Mouse (Mus musculus): ENCODE results near the gene Gm17428. TPM values are rescaled to one million over a fixed set of nuclear protein-coding genes. Genes with fewer than 3 reads are reported as not detected.

Gm17428 gene
- polyA plus RNA-seq (2015; fragmentation: Nextera tagmentation; extraction: Ambion mirVana): not detected in 2 replicates

DNA sequence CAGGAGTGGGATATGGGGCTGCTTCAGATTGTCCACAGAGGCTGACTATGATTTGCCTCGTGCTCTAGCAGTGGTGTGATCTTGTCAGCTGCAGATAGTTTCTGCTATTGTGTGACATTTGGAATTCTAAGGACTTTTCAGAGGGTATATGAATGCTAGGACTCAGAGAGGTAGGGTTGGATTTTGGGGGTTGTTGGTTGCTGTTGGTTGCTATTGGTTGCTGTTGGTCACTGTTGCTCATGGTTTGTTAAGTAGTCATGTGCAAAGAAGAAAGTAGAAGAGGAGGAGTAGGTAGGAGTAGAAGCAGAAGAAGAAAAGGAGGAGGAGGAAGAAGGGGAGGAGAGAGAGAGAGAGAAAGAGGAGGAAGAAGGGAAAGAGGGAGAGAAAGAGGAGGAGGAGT is at the start of gene Gm17428:
Gm17428 (plus strand) TSS at position 301 of the 400 bp plus-strand sequence.
- WGBS: 71% methylated on average over 1 of the region's 1 CpGs
- H3K36me3 ChIP-seq (replicated peaks): no peaks in the 10 kb centered on the region
- no peak for ATAC-seq (replicated peaks)
- no peaks in the 10 kb centered on the region for H3K9me3 ChIP-seq
- no peak within 1 kb of the TSS for H3K27ac ChIP-seq
- H3K4me2 ChIP-seq: no peak within 1 kb of the TSS
- peaks cover 13% of the 10 kb centered on the region for H3K4me1 ChIP-seq
- no peak within 1 kb of the TSS for H3K9ac ChIP-seq
- no peak within 1 kb of the TSS for H3K4me3 ChIP-seq
- H3K27me3 ChIP-seq (replicated peaks): no peaks in the 10 kb centered on the region

GRCm38 (mm10) chr14:54927296-54927695 is 49.4 kb upstream of the Gm17428 start:
- no peaks in the 10 kb centered on the region for H3K27me3 ChIP-seq (replicated peaks)
- 17% methylated on average over 7 of the region's 7 CpGs for WGBS

GRCm38 (mm10) chr14:54929801-54930200 is 46.9 kb upstream of the Gm17428 start:
- no peaks in the 10 kb centered on the region for H3K36me3 ChIP-seq (replicated peaks)
- 85% methylated on average over 5 of the region's 5 CpGs for WGBS
- no peak overlapping the region for H3K9ac ChIP-seq
- no peaks in the 10 kb centered on the region for H3K27me3 ChIP-seq (replicated peaks)
- peaks cover 30% of the 10 kb centered on the region for H3K4me1 ChIP-seq
- H3K9me3 ChIP-seq: no peaks in the 10 kb centered on the region
- H3K27ac ChIP-seq: no peak overlapping the region
- no peak for ATAC-seq (replicated peaks)
- no peak overlapping the region for H3K4me3 ChIP-seq
- H3K4me2 ChIP-seq: no peak overlapping the region

More at GRCm38 (mm10) chr14:54927296-54927695, 49.4 kb upstream of the Gm17428 start:
- peak overlapping the region; percentile 64; the same call in 1 of the 2 replicates for H3K9ac ChIP-seq
- H3K4me2 ChIP-seq: peak overlapping the region; percentile 85
- peak overlapping the region; percentile 85 for H3K27ac ChIP-seq
- peak overlapping the region; percentile 51 for H3K4me3 ChIP-seq
- H3K36me3 ChIP-seq (replicated peaks): no peaks in the 10 kb centered on the region
- H3K4me1 ChIP-seq: peaks cover 41% of the 10 kb centered on the region
- H3K9me3 ChIP-seq: no peaks in the 10 kb centered on the region
- no peak for ATAC-seq (replicated peaks)

- H3K4me2 ChIP-seq: no peak overlapping the region
- peaks cover 24% of the 10 kb centered on the region for H3K4me1 ChIP-seq
- no peaks in the 10 kb centered on the region for H3K36me3 ChIP-seq (replicated peaks)
- H3K4me3 ChIP-seq: no peak overlapping the region
- H3K9me3 ChIP-seq: no peaks in the 10 kb centered on the region
- no peak for ATAC-seq (replicated peaks)
- 20% methylated on average over 2 of the region's 2 CpGs for WGBS
- no peaks in the 10 kb centered on the region for H3K27me3 ChIP-seq (replicated peaks)
- H3K9ac ChIP-seq: no peak overlapping the region
- no peak overlapping the region for H3K27ac ChIP-seq
Observed at GRCm38 (mm10) chr14:54930431-54930830, 46.3 kb upstream of the Gm17428 start.

GRCm38 (mm10) chr14:54932645-54933150 is 44.0 kb upstream of the Gm17428 start, which contains the start of gene Il25:
Gene Il25 (plus strand): TSS chr14:54932695.
- Histone ChIP-seq H3K27ac (no peak within 1 kb of the TSS), H3K9ac (no peak within 1 kb of the TSS), H3K27me3 (replicated peaks) (no peaks in the 10 kb centered on the region), H3K4me3 (no peak within 1 kb of the TSS), H3K9me3 (no peaks in the 10 kb centered on the region), H3K4me1 (peaks cover 12% of the 10 kb centered on the region; the same call in 1 of the 2 replicates), H3K36me3 (replicated peaks) (no peaks in the 10 kb centered on the region), H3K4me2 (no peak within 1 kb of the TSS)
- ATAC-seq (replicated peaks): no peak
- 41% methylated on average over 6 of the region's 6 CpGs for WGBS

DNA sequence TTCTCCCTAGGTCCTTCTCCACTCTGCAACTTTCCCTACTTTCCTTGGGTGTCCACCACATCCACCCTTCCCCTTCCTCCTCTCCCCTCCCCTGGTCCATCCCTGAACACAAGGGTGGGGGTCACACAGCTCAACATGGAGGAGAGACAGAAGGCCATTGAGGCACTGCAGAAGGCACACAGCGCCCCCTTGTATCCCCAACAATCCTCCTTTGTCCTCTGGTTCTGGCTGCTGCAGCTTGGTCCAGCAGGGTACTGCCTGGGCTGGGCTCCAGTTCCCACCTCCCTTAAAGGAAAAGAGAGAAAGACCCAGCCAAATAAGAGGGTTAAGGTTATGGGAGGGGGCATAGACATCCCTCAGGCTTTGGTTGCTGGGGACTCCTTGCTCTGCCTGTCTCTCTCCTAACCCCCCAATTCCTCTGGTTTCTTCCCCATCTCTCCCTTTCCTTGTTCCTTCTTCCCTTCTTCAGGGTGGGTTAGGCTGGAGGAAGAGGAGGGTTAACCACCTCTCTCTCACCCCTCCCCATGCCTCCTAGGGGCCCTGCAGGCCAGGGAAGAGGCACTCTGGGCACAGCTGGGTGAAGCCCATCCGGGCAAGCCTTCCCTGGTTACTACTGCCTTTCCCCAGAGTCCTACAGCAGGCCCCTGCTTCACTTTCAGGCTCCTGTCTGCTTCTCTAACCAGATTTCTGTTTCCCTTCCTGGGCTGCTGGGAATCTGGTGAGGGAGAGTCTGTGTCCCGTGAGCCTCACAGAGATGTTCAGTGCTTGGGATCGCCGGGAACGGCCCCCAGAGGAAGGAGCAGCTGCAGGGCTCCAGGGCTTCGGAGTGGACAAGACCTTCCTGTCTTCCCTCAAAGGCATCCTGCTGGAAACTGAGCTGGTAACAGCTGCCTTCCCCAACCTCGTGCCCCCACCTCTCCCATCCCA is 40.6 kb upstream of the Gm17428 start, which contains the start of gene Cmtm5:
Cmtm5 (plus strand) TSS at position 358 of the 927 bp plus-strand sequence.
- Histone ChIP-seq H3K9ac (no peak within 1 kb of the TSS), H3K27ac (peak within 1 kb of the TSS; percentile 63), H3K4me1 (peaks cover 7% of the 10 kb centered on the region; the same call in 1 of the 2 replicates), H3K27me3 (replicated peaks) (no peaks in the 10 kb centered on the region), H3K4me2 (no peak within 1 kb of the TSS), H3K9me3 (no peaks in the 10 kb centered on the region), H3K36me3 (replicated peaks) (no peaks in the 10 kb centered on the region), H3K4me3 (no peak within 1 kb of the TSS)
- 37% methylated on average over 8 of the region's 8 CpGs for WGBS
- peak; percentile 77 for ATAC-seq (replicated peaks)

GRCm38 (mm10) chr14:54936831-54937160 is 39.9 kb upstream of the Gm17428 start:
- no peak for ATAC-seq (replicated peaks)
- Histone ChIP-seq H3K9me3 (no peaks in the 10 kb centered on the region), H3K27ac (peak overlapping the region; percentile 63), H3K4me1 (peaks cover 7% of the 10 kb centered on the region; the same call in 1 of the 2 replicates), H3K9ac (no peak overlapping the region), H3K4me2 (no peak overlapping the region), H3K4me3 (no peak overlapping the region), H3K36me3 (replicated peaks) (no peaks in the 10 kb centered on the region), H3K27me3 (replicated peaks) (no peaks in the 10 kb centered on the region)
- 63% methylated on average over 6 of the region's 6 CpGs for WGBS

- no peak for ATAC-seq (replicated peaks)
- H3K9ac ChIP-seq: no peak overlapping the region
- WGBS: 93% methylated on average over 16 of the region's 16 CpGs
Observed at GRCm38 (mm10) chr14:54937361-54938182, 39.2 kb upstream of the Gm17428 start.

DNA sequence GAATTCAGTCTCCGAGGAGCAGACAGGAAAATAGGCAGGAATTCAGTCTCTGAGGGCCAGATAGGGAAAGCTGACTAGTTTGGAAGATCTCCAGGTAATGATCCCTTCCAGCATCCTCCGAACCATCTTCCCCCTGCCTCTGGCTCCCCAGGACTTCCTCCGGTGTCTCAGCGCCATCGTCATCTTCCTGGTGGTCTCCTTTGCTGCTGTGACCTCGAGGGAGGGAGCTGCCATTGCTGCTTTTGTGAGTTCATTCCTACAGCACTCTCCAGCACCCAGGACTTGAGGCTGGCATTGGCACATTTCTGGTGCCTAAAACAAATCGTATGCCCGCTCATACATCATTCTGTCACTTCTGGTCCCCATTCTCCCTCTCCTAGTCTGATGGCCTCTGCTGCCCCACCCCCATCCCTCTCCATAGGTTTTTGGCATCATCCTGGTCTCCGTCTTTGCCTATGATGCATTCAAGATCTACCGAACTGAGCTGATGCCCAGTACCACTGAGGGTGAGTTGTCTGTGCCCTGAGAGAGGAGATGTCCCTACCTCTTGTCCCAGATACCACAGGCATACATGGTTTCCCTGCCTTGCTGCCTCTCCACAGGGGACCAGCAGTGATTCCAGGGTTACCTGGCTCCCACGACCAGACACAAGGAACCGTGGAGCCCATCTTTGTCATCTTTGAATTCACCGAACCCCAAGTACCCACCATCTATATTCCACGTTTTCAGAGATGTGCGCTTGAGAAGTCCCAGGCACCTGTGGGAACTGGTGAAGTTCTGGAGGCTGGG is 38.1 kb upstream of the Gm17428 start:
- Histone ChIP-seq H3K4me2 (no peak overlapping the region), H3K9ac (no peak overlapping the region), H3K27me3 (replicated peaks) (no peaks in the 10 kb centered on the region), H3K4me1 (peaks cover 7% of the 10 kb centered on the region; the same call in 1 of the 2 replicates), H3K36me3 (replicated peaks) (no peaks in the 10 kb centered on the region), H3K9me3 (no peaks in the 10 kb centered on the region), H3K27ac (no peak overlapping the region), H3K4me3 (no peak overlapping the region)
- WGBS: 83% methylated on average over 15 of the region's 15 CpGs
- no peak for ATAC-seq (replicated peaks)

More at GRCm38 (mm10) chr14:54937361-54938182, 39.2 kb upstream of the Gm17428 start:
- no peaks in the 10 kb centered on the region for H3K9me3 ChIP-seq
- no peak overlapping the region for H3K4me2 ChIP-seq
- no peaks in the 10 kb centered on the region for H3K27me3 ChIP-seq (replicated peaks)
- H3K27ac ChIP-seq: no peak overlapping the region
- no peak overlapping the region for H3K4me3 ChIP-seq
- H3K36me3 ChIP-seq (replicated peaks): no peaks in the 10 kb centered on the region
- peaks cover 7% of the 10 kb centered on the region; the same call in 1 of the 2 replicates for H3K4me1 ChIP-seq

GRCm38 (mm10) chr14:54939434-54940175 is 37.1 kb upstream of the Gm17428 start:
- no peaks in the 10 kb centered on the region for H3K9me3 ChIP-seq
- H3K4me2 ChIP-seq: no peak overlapping the region
- no peak overlapping the region for H3K9ac ChIP-seq
- H3K27me3 ChIP-seq (replicated peaks): no peaks in the 10 kb centered on the region
- H3K27ac ChIP-seq: no peak overlapping the region
- peaks cover 7% of the 10 kb centered on the region; the same call in 1 of the 2 replicates for H3K4me1 ChIP-seq
- ATAC-seq (replicated peaks): no peak
- 56% methylated on average over 12 of the region's 12 CpGs for WGBS
- no peaks in the 10 kb centered on the region for H3K36me3 ChIP-seq (replicated peaks)
- no peak overlapping the region for H3K4me3 ChIP-seq

GRCm38 (mm10) chr14:54940176-54940530 is 36.6 kb upstream of the Gm17428 start:
- WGBS: 79% methylated on average over 3 of the region's 3 CpGs
- no peak for ATAC-seq (replicated peaks)
- H3K36me3 ChIP-seq (replicated peaks): no peaks in the 10 kb centered on the region
- H3K4me1 ChIP-seq: peaks cover 7% of the 10 kb centered on the region; the same call in 1 of the 2 replicates
- H3K4me3 ChIP-seq: no peak overlapping the region
- H3K9me3 ChIP-seq: no peaks in the 10 kb centered on the region
- H3K27ac ChIP-seq: no peak overlapping the region
- H3K4me2 ChIP-seq: no peak overlapping the region
- no peaks in the 10 kb centered on the region for H3K27me3 ChIP-seq (replicated peaks)
- no peak overlapping the region for H3K9ac ChIP-seq
